Mouse (Mus musculus) lung, adult 2 months (tissue): ENCODE measurements at regions not wholly inside any gene's neighbourhood (a gene's known extent, or its start where the extent isn't known, plus 50 kb on each side); places are given as distances from the start of the nearest gene placed in this dataset.

Source experiments
- DNase-seq: peaks from one replicate; pipeline ENCODE4 v3.0.0; 2022
- H3K4me1 ChIP-seq: fragments of 200-500 bp; 2 replicates; pipeline ENCODE4 v1.6.1; 2011; ENCODE audit warnings: low read length; ENCODE audit not compliant: control insufficient read depth, insufficient read depth
- H3K4me3 ChIP-seq: fragments of 200-500 bp; replicated peaks from 2 replicates; pipeline ENCODE3; 2011; ENCODE audit warnings: low read depth, mild to moderate bottlenecking, control low read depth, low read length; ENCODE audit errors: extremely low read depth
- CTCF ChIP-seq: fragments of 200-500 bp; IDR thresholded peaks from 2 replicates; pipeline ENCODE4 v1.5.1; 2011; ENCODE audit warnings: mild to moderate bottlenecking, low read length, control low read depth; ENCODE audit not compliant: insufficient read depth
- POLR2A ChIP-seq: fragments of 200-500 bp; IDR thresholded peaks from 2 replicates; pipeline ENCODE4 v1.6.1; 2011; ENCODE audit warnings: low read depth, mild to moderate bottlenecking, control low read depth, low read length, borderline replicate concordance; ENCODE audit errors: extremely low read depth
- WGBS: fragments of 180-500 bp; shearing (Covaris S2); methylation state at CpG from one replicate; pipeline ENCODE4 v1.1.7; 2018; 5-methylcytosine and 5-hydroxymethylcytosine counted together

DNA sequence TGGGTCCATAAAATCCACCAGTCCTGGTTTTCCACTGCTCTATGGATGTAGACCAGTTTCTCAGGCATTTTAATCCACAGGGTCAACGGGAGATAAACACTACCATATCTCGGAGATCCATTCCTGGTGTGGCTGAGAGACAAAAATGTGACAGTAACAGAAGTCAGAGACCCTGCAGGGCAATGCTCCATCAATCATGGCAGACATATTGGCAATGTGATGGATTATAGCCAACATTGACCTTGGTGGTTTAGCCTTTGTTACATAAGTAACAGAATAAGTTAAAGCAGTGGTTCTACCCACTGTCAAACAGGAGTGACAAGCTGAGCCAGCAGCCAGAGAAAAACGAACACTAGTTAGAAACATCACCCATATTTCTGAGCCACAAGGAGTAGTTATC, 50.0 kb upstream of the Nxph1 start:
- no peak for TF ChIP-seq POLR2A
- TF ChIP-seq CTCF, result no peak
- no peak for DNase-seq
- Histone ChIP-seq H3K4me1 (no peaks in the 10 kb centered on the region), H3K4me3 (no peak overlapping the region)
- 36% methylated on average over 3 of the region's 3 CpGs for WGBS
